Mouse (Mus musculus): ENCODE data around the gene Atp6v1e2. TPM values are rescaled to one million over a fixed set of nuclear protein-coding genes. Genes with fewer than 3 reads are reported as not detected.

Atp6v1e2 gene
- polyA plus RNA-seq, 1 experiment, result not detected

DNA sequence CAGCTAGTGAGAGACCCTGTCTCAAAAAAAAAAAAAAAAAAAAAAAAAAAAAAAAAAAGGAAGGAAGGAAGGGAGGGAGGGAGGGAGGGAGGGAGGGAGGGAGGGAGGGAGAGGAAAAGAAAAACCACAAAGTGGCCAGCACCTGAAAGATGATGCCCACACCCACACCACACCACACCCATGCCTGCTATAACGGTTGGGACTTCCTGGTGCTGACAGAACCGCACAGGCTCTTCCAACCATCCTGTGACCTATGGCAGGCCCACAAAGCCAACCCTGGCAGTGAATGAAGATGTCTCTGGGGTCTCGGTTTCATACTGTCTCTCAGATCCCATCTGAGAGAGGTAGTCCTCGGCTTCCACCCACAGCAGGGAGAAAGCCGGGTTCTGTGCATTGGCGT, 18.3 kb downstream of the Atp6v1e2 start:
- Histone ChIP-seq H3K4me1 (ENCODE audit: control insufficient read depth, insufficient read depth, low read length) (no peaks in the 10 kb centered on the region), H3K4me3 (ENCODE audit: insufficient read depth, low read length) (no peak overlapping the region), H3K27ac (ENCODE audit: insufficient read depth, low read length) (no peak overlapping the region)
- TF ChIP-seq CTCF (IDR thresholded peaks at IDR 0.05; ENCODE audit: borderline replicate concordance, insufficient read depth, low read length) (no peak), POLR2A (IDR thresholded peaks at IDR 0.05; ENCODE audit: low read depth, low read length) (no peak)

GRCm38 (mm10) chr17:86926836-86927235, 20.9 kb downstream of the Atp6v1e2 start:
- no peak overlapping the region for H3K27ac ChIP-seq (ENCODE audit: insufficient read depth, low read length)
- no peak overlapping the region for H3K4me3 ChIP-seq (ENCODE audit: insufficient read depth, low read length)
- no peaks in the 10 kb centered on the region for H3K4me1 ChIP-seq (ENCODE audit: control insufficient read depth, insufficient read depth, low read length)
- TF ChIP-seq POLR2A (IDR thresholded peaks at IDR 0.05; ENCODE audit: low read depth, low read length) (no peak), CTCF (IDR thresholded peaks at IDR 0.05; ENCODE audit: borderline replicate concordance, insufficient read depth, low read length) (no peak)

DNA sequence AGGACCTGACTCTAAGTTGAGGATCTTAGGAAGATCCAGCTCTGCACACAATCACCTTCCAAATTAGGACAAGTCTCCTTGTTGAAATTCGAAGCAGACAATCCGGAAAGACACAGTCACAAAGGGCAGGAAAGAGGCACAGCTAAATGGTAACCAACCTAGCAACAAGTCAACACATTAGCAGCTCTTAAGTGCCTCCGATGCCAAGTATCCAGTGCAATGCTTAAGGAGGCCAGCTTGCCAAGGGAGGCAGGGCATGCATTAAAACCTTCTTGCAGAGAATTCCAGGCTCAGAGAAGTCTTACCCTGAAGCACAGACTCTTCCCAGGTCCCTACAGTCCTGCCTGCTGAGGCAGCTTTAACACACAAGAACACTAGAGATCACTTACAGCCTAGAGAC, 23.0 kb downstream of the Atp6v1e2 start:
- H3K4me3 ChIP-seq (ENCODE audit: insufficient read depth, low read length), result no peak overlapping the region
- no peak overlapping the region for H3K27ac ChIP-seq (ENCODE audit: insufficient read depth, low read length)
- no peaks in the 10 kb centered on the region for H3K4me1 ChIP-seq (ENCODE audit: control insufficient read depth, insufficient read depth, low read length)
- TF ChIP-seq POLR2A (IDR thresholded peaks at IDR 0.05; ENCODE audit: low read depth, low read length) (no peak), CTCF (IDR thresholded peaks at IDR 0.05; ENCODE audit: borderline replicate concordance, insufficient read depth, low read length) (no peak)

GRCm38 (mm10) chr17:86919729-86920128, 28.0 kb downstream of the Atp6v1e2 start:
- Histone ChIP-seq H3K4me3 (ENCODE audit: insufficient read depth, low read length) (no peak overlapping the region), H3K4me1 (ENCODE audit: control insufficient read depth, insufficient read depth, low read length) (0 out of 2 replicates have a peak, but pooled peaks cover 2% of the 10 kb centered on the region), H3K27ac (ENCODE audit: insufficient read depth, low read length) (no peak overlapping the region)
- no peak for TF ChIP-seq POLR2A (IDR thresholded peaks at IDR 0.05; ENCODE audit: low read depth, low read length)
- TF ChIP-seq CTCF (IDR thresholded peaks at IDR 0.05; ENCODE audit: borderline replicate concordance, insufficient read depth, low read length), result no peak

GRCm38 (mm10) chr17:86918786-86919185, 28.9 kb downstream of the Atp6v1e2 start:
- H3K4me3 ChIP-seq (ENCODE audit: insufficient read depth, low read length), result no peak overlapping the region

DNA sequence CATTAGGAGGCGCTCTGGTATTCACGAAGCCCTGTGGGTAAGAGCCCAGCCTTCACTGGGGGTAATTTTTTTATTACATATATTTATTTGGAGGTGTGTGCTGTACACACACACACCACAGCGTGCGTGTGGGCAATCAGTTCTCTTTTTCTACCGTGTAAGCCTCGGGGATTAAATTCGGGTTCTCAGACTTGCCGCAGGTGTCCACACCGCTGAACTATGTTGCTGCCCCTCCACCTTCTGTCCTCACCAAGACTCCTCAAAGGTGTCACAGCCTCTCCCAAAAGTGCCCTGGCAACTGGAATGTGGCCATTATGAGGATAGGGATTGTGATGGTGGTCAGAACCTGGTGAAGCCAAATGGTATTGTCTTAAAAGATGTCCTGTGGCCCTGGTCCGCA, 30.6 kb downstream of the Atp6v1e2 start, which contains the start of gene Tmem247:
Tmem247 (plus strand) TSS at position 301 of the 400 bp plus-strand sequence.
- Histone ChIP-seq H3K27ac (ENCODE audit: insufficient read depth, low read length) (no peak within 1 kb of the TSS), H3K4me3 (ENCODE audit: insufficient read depth, low read length) (no peak within 1 kb of the TSS), H3K4me1 (ENCODE audit: control insufficient read depth, insufficient read depth, low read length) (peaks cover 7% of the 10 kb centered on the region; the same call in 1 of the 2 replicates)
- TF ChIP-seq CTCF (IDR thresholded peaks at IDR 0.05; ENCODE audit: borderline replicate concordance, insufficient read depth, low read length), result no peak
- no peak for TF ChIP-seq POLR2A (IDR thresholded peaks at IDR 0.05; ENCODE audit: low read depth, low read length)

More at GRCm38 (mm10) chr17:86918786-86919185, 28.9 kb downstream of the Atp6v1e2 start:
- TF ChIP-seq POLR2A (IDR thresholded peaks at IDR 0.05; ENCODE audit: low read depth, low read length) (no peak), CTCF (IDR thresholded peaks at IDR 0.05; ENCODE audit: borderline replicate concordance, insufficient read depth, low read length) (peak; percentile 69; the same call in 1 of the 2 replicates)
- 0 out of 2 replicates have a peak, but pooled peaks cover 2% of the 10 kb centered on the region for H3K4me1 ChIP-seq (ENCODE audit: control insufficient read depth, insufficient read depth, low read length)
- H3K27ac ChIP-seq (ENCODE audit: insufficient read depth, low read length), result no peak overlapping the region

- Histone ChIP-seq H3K4me3 (ENCODE audit: insufficient read depth, low read length) (no peak overlapping the region), H3K27ac (ENCODE audit: insufficient read depth, low read length) (no peak overlapping the region), H3K4me1 (ENCODE audit: control insufficient read depth, insufficient read depth, low read length) (peaks cover 7% of the 10 kb centered on the region; the same call in 1 of the 2 replicates)
- TF ChIP-seq POLR2A (IDR thresholded peaks at IDR 0.05; ENCODE audit: low read depth, low read length), result no peak
- TF ChIP-seq CTCF (IDR thresholded peaks at IDR 0.05; ENCODE audit: borderline replicate concordance, insufficient read depth, low read length), result no peak
Measured at GRCm38 (mm10) chr17:86915540-86915939, 32.2 kb downstream of the Atp6v1e2 start.

DNA sequence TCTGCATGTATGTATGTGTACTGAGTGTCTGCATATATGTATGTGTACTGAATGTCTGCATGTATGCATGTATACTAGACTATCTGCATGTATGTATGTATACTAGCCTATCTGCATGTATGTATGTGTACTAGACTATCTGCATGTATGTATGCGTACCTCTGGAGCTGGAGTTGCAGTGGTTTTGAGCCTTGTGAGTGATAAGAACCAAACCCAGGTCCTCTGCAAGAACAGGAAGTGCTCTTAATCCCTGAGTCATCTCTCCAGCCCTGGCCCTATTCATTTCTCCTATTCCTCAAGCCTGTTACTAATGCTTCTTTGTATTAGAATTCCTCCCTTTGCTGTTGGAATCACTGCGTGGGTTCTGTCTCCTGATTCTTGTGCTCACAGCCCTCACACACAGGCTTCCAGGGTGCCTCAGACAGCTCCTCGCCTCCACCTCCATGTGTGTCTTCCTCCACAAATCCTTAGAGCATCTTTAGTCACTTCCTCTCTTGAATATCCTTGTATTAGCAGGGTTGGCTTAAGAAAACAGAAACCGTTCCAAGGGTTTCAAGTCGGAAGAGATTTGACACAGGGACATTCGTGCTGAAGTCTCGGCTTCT, 34.6 kb downstream of the Atp6v1e2 start:
- Histone ChIP-seq H3K4me3 (ENCODE audit: insufficient read depth, low read length) (no peak overlapping the region), H3K4me1 (ENCODE audit: control insufficient read depth, insufficient read depth, low read length) (peaks cover 5% of the 10 kb centered on the region; the same call in 1 of the 2 replicates), H3K27ac (ENCODE audit: insufficient read depth, low read length) (no peak overlapping the region)
- no peak for TF ChIP-seq POLR2A (IDR thresholded peaks at IDR 0.05; ENCODE audit: low read depth, low read length)
- TF ChIP-seq CTCF (IDR thresholded peaks at IDR 0.05; ENCODE audit: borderline replicate concordance, insufficient read depth, low read length), result no peak

DNA sequence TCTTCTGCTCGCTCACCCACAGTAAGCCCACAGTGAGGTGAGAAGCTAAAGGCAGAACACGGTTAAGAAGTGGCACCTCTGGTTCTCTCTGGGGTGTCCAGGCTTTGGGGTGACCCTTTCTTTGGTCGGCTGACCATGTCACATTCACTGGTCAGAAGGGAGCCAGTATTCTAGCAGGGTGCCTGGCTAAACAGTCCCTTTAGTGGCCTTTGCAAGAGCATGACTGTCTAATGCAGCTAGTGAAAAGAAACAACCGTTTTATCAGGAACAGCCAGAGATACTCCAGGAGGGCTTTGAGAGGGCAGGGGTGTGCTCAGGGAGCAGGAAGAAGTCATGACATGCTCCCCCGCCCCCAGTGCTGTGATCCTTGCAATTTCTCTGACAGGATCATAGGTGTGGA, 36.4 kb downstream of the Atp6v1e2 start:
- Histone ChIP-seq H3K4me3 (ENCODE audit: insufficient read depth, low read length) (no peak overlapping the region), H3K4me1 (ENCODE audit: control insufficient read depth, insufficient read depth, low read length) (peaks cover 5% of the 10 kb centered on the region; the same call in 1 of the 2 replicates), H3K27ac (ENCODE audit: insufficient read depth, low read length) (no peak overlapping the region)
- no peak for TF ChIP-seq CTCF (IDR thresholded peaks at IDR 0.05; ENCODE audit: borderline replicate concordance, insufficient read depth, low read length)
- TF ChIP-seq POLR2A (IDR thresholded peaks at IDR 0.05; ENCODE audit: low read depth, low read length), result no peak

GRCm38 (mm10) chr17:86909733-86910495, 37.8 kb downstream of the Atp6v1e2 start:
- no peak overlapping the region for H3K27ac ChIP-seq (ENCODE audit: insufficient read depth, low read length)
- peaks cover 5% of the 10 kb centered on the region for H3K4me1 ChIP-seq (ENCODE audit: control insufficient read depth, insufficient read depth, low read length)
- no peak overlapping the region for H3K4me3 ChIP-seq (ENCODE audit: insufficient read depth, low read length)
- TF ChIP-seq CTCF (IDR thresholded peaks at IDR 0.05; ENCODE audit: borderline replicate concordance, insufficient read depth, low read length), result peak; percentile 70; the same call in 1 of the 2 replicates
- TF ChIP-seq POLR2A (IDR thresholded peaks at IDR 0.05; ENCODE audit: low read depth, low read length), result no peak

All from embryonic fibroblast, embryonic 13.5 days (primary cell).